In the genomic region with DNA sequence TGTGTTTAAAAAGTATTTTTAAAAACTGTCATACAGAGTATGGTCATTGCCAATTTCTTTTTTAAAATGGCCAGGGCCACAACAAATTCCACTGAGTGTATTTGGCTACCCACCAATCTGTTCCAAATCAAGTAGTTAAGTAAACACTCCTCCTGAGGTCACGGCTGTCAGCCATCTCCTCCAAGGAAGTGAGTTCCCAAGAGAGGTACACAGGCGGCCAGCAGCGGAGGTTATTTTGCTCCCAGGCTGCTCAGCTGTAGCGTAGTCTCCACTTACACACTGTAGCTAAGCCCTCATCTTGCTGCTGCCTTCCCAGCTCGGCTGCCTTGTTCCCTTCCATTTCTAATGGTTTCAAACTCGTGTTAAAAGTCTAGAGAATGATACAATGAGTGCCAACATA, we compare ENCODE assay signal across 9 mouse cellular contexts. TPM values are rescaled to one million over a fixed set of nuclear protein-coding genes. Genes with fewer than 3 reads are reported as not detected.
DNase-seq lines count a peak whose midpoint lies in the region; ATAC-seq and TF ChIP-seq lines count a peak whose summit lies in the region.
"Had no signal": no experiment of that assay in that cellular context is flagged by ENCODE, and none has a peak within 500 bp of the region (broad histone marks: within the 10 kb centered on the region; RNA-seq: fewer than 3 reads in every experiment).

No protein-coding gene starts in this region.

- peak overlapping the region; percentile 94 for H3K27ac ChIP-seq in heart, postnatal 0 days (ENCODE audit: low read depth)
- no peak overlapping the region for H3K27ac ChIP-seq in limb, embryonic 14.5 days (replicated peaks; ENCODE audit: low read depth, low read length)
- H3K27ac ChIP-seq in forebrain, postnatal 0 days (ENCODE audit: low read depth, low read length) = no peak overlapping the region

- 11% methylated on average over 6 of the region's 6 CpGs for WGBS in heart, postnatal 0 days
- WGBS in limb, embryonic 14.5 days = 34% methylated on average over 6 of the region's 6 CpGs
- WGBS in forebrain, postnatal 0 days = 76% methylated on average over 6 of the region's 6 CpGs

- no peak overlapping the region for H3K4me3 ChIP-seq in heart, postnatal 0 days (ENCODE audit: low read depth, low read length)
- H3K4me3 ChIP-seq in limb, embryonic 14.5 days (replicated peaks; ENCODE audit: low read length) = no peak overlapping the region
- H3K4me3 ChIP-seq in forebrain, postnatal 0 days (ENCODE audit: low read depth, low read length) = no peak overlapping the region

- no peak for TF ChIP-seq CTCF in heart, postnatal 0 days (IDR thresholded peaks at IDR 0.05; ENCODE audit: low read depth)
- no peak for TF ChIP-seq CTCF in forebrain, postnatal 0 days (IDR thresholded peaks at IDR 0.05; ENCODE audit: low read depth)

- TF ChIP-seq EP300 in heart, postnatal 0 days (IDR thresholded peaks at IDR 0.05; ENCODE audit: low read depth) = no peak

- H3K4me2 ChIP-seq in heart, postnatal 0 days (ENCODE audit: low read depth, low read length) = no peak overlapping the region
- no peak overlapping the region for H3K4me2 ChIP-seq in limb, embryonic 14.5 days (replicated peaks; ENCODE audit: low read depth, low read length, severe bottlenecking)
- no peak overlapping the region for H3K4me2 ChIP-seq in forebrain, postnatal 0 days (ENCODE audit: low read depth)

- H3K9me3 ChIP-seq in heart, postnatal 0 days (replicated peaks; ENCODE audit: control insufficient read depth, low read length) = no peaks in the 10 kb centered on the region
- H3K9me3 ChIP-seq in limb, embryonic 14.5 days (ENCODE audit: control insufficient read depth, low read length) = no peaks in the 10 kb centered on the region
- no peaks in the 10 kb centered on the region for H3K9me3 ChIP-seq in forebrain, postnatal 0 days (ENCODE audit: low read length)

- peak; percentile 47 for DNase-seq in urinary bladder, postnatal 14 days (ENCODE audit: low spot score)
- DNase-seq in urinary bladder, adult 2 months (ENCODE audit: low spot score) = no peak
- no peak for DNase-seq in heart, postnatal 0 days (ENCODE audit: low spot score)
- peak; percentile 51 for DNase-seq in limb, embryonic 14.5 days (ENCODE audit: low spot score)
- no peak for DNase-seq in left cerebral cortex, adult 8-10 months (ENCODE audit: low spot score in 2 of 2)
- no peak for DNase-seq in forebrain, postnatal 0 days
- DNase-seq in right cerebral cortex, postnatal 10 days (ENCODE audit: low spot score in 2 of 2) = no peak

- no peak; the same call in 1 of the 2 replicates for ATAC-seq in heart, postnatal 0 days (ENCODE audit: insufficient read depth, low read depth)
- peak; percentile 51; the same call in 1 of the 2 replicates for ATAC-seq in limb, embryonic 14.5 days (ENCODE audit: low FRiP score, low read depth)
- no peak for ATAC-seq in forebrain, postnatal 0 days
- ATAC-seq in erythroblast, adult 5-6 weeks (replicated peaks; ENCODE audit: low FRiP score, poor library complexity, severe bottlenecking) = no peak

- peaks cover 43% of the 10 kb centered on the region for H3K36me3 ChIP-seq in heart, postnatal 0 days (replicated peaks; ENCODE audit: control insufficient read depth, insufficient read depth, low read length)
- no peaks in the 10 kb centered on the region for H3K36me3 ChIP-seq in limb, embryonic 14.5 days (ENCODE audit: control insufficient read depth, insufficient read depth, low read length)
- H3K36me3 ChIP-seq in forebrain, postnatal 0 days (ENCODE audit: insufficient read depth) = no peaks in the 10 kb centered on the region

- H3K27me3 ChIP-seq in heart, postnatal 0 days (ENCODE audit: control insufficient read depth, insufficient read depth, low read length) = no peaks in the 10 kb centered on the region
- no peaks in the 10 kb centered on the region for H3K27me3 ChIP-seq in limb, embryonic 14.5 days (ENCODE audit: control insufficient read depth, insufficient read depth, low read length)
- no peaks in the 10 kb centered on the region for H3K27me3 ChIP-seq in forebrain, postnatal 0 days (ENCODE audit: insufficient read depth, low read length)
- H3K27me3 ChIP-seq: CH12.LX had no signal

- no peak for TF ChIP-seq POLR2A in limb, embryonic 14.5 days (IDR thresholded peaks at IDR 0.05; ENCODE audit: borderline replicate concordance, extremely low read depth, insufficient read depth, insufficient read length)

- no peak overlapping the region for H3K9ac ChIP-seq in heart, postnatal 0 days (replicated peaks; ENCODE audit: low read depth, low read length)
- no peak overlapping the region for H3K9ac ChIP-seq in limb, embryonic 14.5 days (ENCODE audit: low read depth, low read length, severe bottlenecking)
- H3K9ac ChIP-seq in forebrain, postnatal 0 days = no peak overlapping the region

- peaks cover 74% of the 10 kb centered on the region for H3K4me1 ChIP-seq in heart, postnatal 0 days (ENCODE audit: control insufficient read depth, insufficient read depth)
- peaks cover 5% of the 10 kb centered on the region; the same call in 1 of the 2 replicates for H3K4me1 ChIP-seq in limb, embryonic 14.5 days (ENCODE audit: control insufficient read depth, insufficient read depth, low read length)
- no peaks in the 10 kb centered on the region for H3K4me1 ChIP-seq in forebrain, postnatal 0 days (ENCODE audit: insufficient read depth)

RNA-seq across cellular contexts. Expression of a gene that starts 51.5 kb away (rescaled TPM):
- polyA plus RNA-seq in urinary bladder, adult 2 months (2012; rRNA removed) = 142 and 166 TPM in 2 replicates
- 231 and 250 TPM in 2 replicates for total RNA-seq in heart, postnatal 0 days (2014; rRNA removed; ENCODE audit: low replicate concordance)
- 438 and 547 TPM in 2 replicates for polyA plus RNA-seq in heart, postnatal 0 days (2015; fragmentation: Nextera tagmentation; extraction: Ambion mirVana)
- polyA plus RNA-seq in limb, embryonic 14.5 days (2012; rRNA removed) = 18.3 and 19.7 TPM in 2 replicates
- 37.1 and 51.0 TPM in 2 replicates for polyA plus RNA-seq in limb, embryonic 14.5 days (2014; fragmentation: Nextera tagmentation; extraction: Ambion mirVana)
- 10 to 100 TPM; 13.5 to 20.3 (median 16.0) TPM for total RNA-seq in left cerebral cortex, adult 8-10 months (2022)
- 3.7 and 7.1 TPM in 2 replicates for total RNA-seq in forebrain, postnatal 0 days (2014; rRNA removed)
- 11.2 and 16.1 TPM in 2 replicates for polyA plus RNA-seq in forebrain, postnatal 0 days (2015; fragmentation: Nextera tagmentation; extraction: Ambion mirVana)
- total RNA-seq in erythroblast, adult 5-6 weeks (2015; ENCODE audit: low replicate concordance) = 13.2 and 23.2 TPM in 2 replicates
- total RNA-seq in erythroblast, adult 5-6 weeks (2017; ENCODE audit: low replicate concordance) = 7.8 and 9.2 TPM in 2 replicates

Comparison
In these comparisons a context has a peak if more than half of its experiments do, and no peak if none do; other contexts are left out.
1. DNase-seq: peak in urinary bladder, postnatal 14 days (single experiment) and limb, embryonic 14.5 days (single experiment); none in urinary bladder, adult 2 months (single experiment), heart, postnatal 0 days (single experiment), left cerebral cortex, adult 8-10 months (0 of 2), forebrain, postnatal 0 days (single experiment) and right cerebral cortex, postnatal 10 days (0 of 2).